Mouse (Mus musculus) MEL (cell line): ENCODE results near the gene Tnrc6c. TPM values are rescaled to one million over a fixed set of nuclear protein-coding genes. Genes with fewer than 3 reads are reported as not detected.

ENCODE experiments used
- DNase-seq: peaks from one replicate; pipeline ENCODE4 v3.0.0; 2011; ENCODE audit warnings: low read depth, low spot score
- H3K27ac ChIP-seq: 2 replicates; pipeline ENCODE4 v1.5.1; 2012; ENCODE audit warnings: low read depth, mild to moderate bottlenecking, control low read depth, low read length, moderate library complexity; ENCODE audit not compliant: control insufficient read depth
- H3K27me3 ChIP-seq, 2 experiments: fragments of 150-350 bp in 1 of 2; sonication (generic) in 1 of 2; 2 replicates each; pipeline ENCODE4 v1.6.1; 2012; ENCODE audit warnings: low read length in 2 of 2, mild to moderate bottlenecking in 2 of 2, improper control_type of control experiment in 1 of 2, moderate library complexity in 1 of 2; ENCODE audit not compliant: insufficient read depth in 2 of 2, control insufficient read depth in 1 of 2
- H3K36me3 ChIP-seq, 2 experiments: 2 replicates each; pipeline ENCODE4 v1.6.1; 2012 to 2014; ENCODE audit warnings: low read length in 2 of 2, improper control_type of control experiment in 1 of 2, inconsistent platforms in 1 of 2, mild to moderate bottlenecking in 1 of 2; ENCODE audit not compliant: insufficient read depth in 2 of 2, control insufficient read depth in 1 of 2
- H3K4me1 ChIP-seq, 2 experiments: fragments of 150-350 bp in 1 of 2; sonication (generic) in 1 of 2; 2 replicates each; pipeline ENCODE4 v1.6.1; 2012; ENCODE audit warnings: low read length in 2 of 2, improper control_type of control experiment in 1 of 2, mild to moderate bottlenecking in 1 of 2; ENCODE audit not compliant: insufficient read depth in 2 of 2, control insufficient read depth in 1 of 2
- H3K4me3 ChIP-seq, 2 experiments: fragments of 150-350 bp in 1 of 2; sonication (generic) in 1 of 2; 2 replicates each; pipeline ENCODE4 v1.5.1; 2012; ENCODE audit warnings: low read depth in 2 of 2, low read length in 2 of 2, mild to moderate bottlenecking in 2 of 2, moderate library complexity in 2 of 2, control low read depth in 1 of 2, improper control_type of control experiment in 1 of 2; ENCODE audit not compliant: control insufficient read depth in 1 of 2, insufficient read depth in 1 of 2
- H3K79me2 ChIP-seq: 2 replicates; pipeline ENCODE4 v1.6.1; 2012; ENCODE audit warnings: mild to moderate bottlenecking, low read length, moderate library complexity; ENCODE audit not compliant: control insufficient read depth, poor library complexity, insufficient read depth
- H3K9ac ChIP-seq: 2 replicates; pipeline ENCODE4 v1.6.1; 2012; ENCODE audit warnings: low read depth, mild to moderate bottlenecking, control low read depth, low read length, moderate library complexity; ENCODE audit not compliant: control insufficient read depth, poor library complexity, severe bottlenecking
- H3K9me3 ChIP-seq: fragments of 150-350 bp; sonication (generic); replicated peaks from 2 replicates; pipeline ENCODE4 v1.6.1; 2012; ENCODE audit warnings: mild to moderate bottlenecking, low read length, improper control_type of control experiment, moderate library complexity; ENCODE audit not compliant: insufficient read depth
- CHD1 ChIP-seq: IDR thresholded peaks from 2 replicates; pipeline ENCODE4 v1.6.1; 2012; ENCODE audit warnings: low read depth, mild to moderate bottlenecking, inconsistent platforms, low read length, improper control_type of control experiment
- CHD2 ChIP-seq: IDR thresholded peaks from 2 replicates; pipeline ENCODE4 v1.6.1; 2011; ENCODE audit warnings: low read length, improper control_type of control experiment
- CTCF ChIP-seq, 3 experiments: IDR thresholded peaks in 2 of 3; conservative IDR thresholded peaks in 1 of 3; 2 replicates each; pipeline ENCODE4 v1.5.1; 2011 to 2012; ENCODE audit warnings: low read length in 3 of 3, low read depth in 2 of 3, mild to moderate bottlenecking in 2 of 3, improper control_type of control experiment in 1 of 3, inconsistent platforms in 1 of 3, mixed read lengths in 1 of 3, moderate library complexity in 1 of 3; ENCODE audit not compliant: control insufficient read depth in 1 of 3, insufficient read depth in 1 of 3, poor library complexity in 1 of 3, severe bottlenecking in 1 of 3
- ELF1 ChIP-seq: IDR thresholded peaks from 2 replicates; pipeline ENCODE4 v1.6.1; 2014; ENCODE audit warnings: low read depth, mild to moderate bottlenecking, inconsistent platforms, low read length, improper control_type of control experiment, moderate library complexity
- EP300 ChIP-seq, 2 experiments: IDR thresholded peaks; 2 replicates each; pipeline ENCODE4 v1.6.1; 2011; ENCODE audit warnings: improper control_type of control experiment in 2 of 2, low read length in 2 of 2, low read depth in 1 of 2, mild to moderate bottlenecking in 1 of 2
- ETS1 ChIP-seq: IDR thresholded peaks from 2 replicates; pipeline ENCODE4 v1.6.1; 2012; ENCODE audit warnings: low read depth, mild to moderate bottlenecking, inconsistent platforms, low read length, improper control_type of control experiment, moderate library complexity
- KAT2A ChIP-seq: conservative IDR thresholded peaks from 2 replicates; pipeline ENCODE4 v1.6.1; 2012; ENCODE audit warnings: low read depth, low read length, improper control_type of control experiment, inconsistent platforms
- MAFK ChIP-seq: IDR thresholded peaks from 2 replicates; pipeline ENCODE4 v1.6.1; 2011; ENCODE audit warnings: low read depth, mild to moderate bottlenecking, low read length, improper control_type of control experiment, borderline replicate concordance
- MEF2A ChIP-seq: IDR thresholded peaks from 2 replicates; pipeline ENCODE4 v1.6.1; 2014; ENCODE audit warnings: low read depth, mild to moderate bottlenecking, inconsistent platforms, low read length, improper control_type of control experiment; ENCODE audit not compliant: poor library complexity, insufficient replicate concordance, severe bottlenecking; ENCODE audit errors: extremely low read depth
- MXI1 ChIP-seq: IDR thresholded peaks from 2 replicates; pipeline ENCODE4 v1.6.1; 2011; ENCODE audit warnings: mild to moderate bottlenecking, low read depth, low read length, improper control_type of control experiment
- POLR2A ChIP-seq, 2 experiments: IDR thresholded peaks; 2 replicates each; pipeline ENCODE4 v1.6.1; 2011 to 2012; ENCODE audit warnings: low read length in 2 of 2, mild to moderate bottlenecking in 2 of 2, control low read depth in 1 of 2, improper control_type of control experiment in 1 of 2, low read depth in 1 of 2, moderate library complexity in 1 of 2; ENCODE audit not compliant: control insufficient read depth in 1 of 2, insufficient read depth in 1 of 2, poor library complexity in 1 of 2
- POLR2AphosphoS2 ChIP-seq: IDR thresholded peaks from 2 replicates; pipeline ENCODE4 v1.6.1; 2011; ENCODE audit warnings: low read length, improper control_type of control experiment
- POLR2AphosphoS5 ChIP-seq: IDR thresholded peaks from 2 replicates; pipeline ENCODE4 v1.6.1; 2012; ENCODE audit warnings: low read depth, borderline replicate concordance, mild to moderate bottlenecking, inconsistent platforms, low read length, moderate library complexity, mixed read lengths
- RAD21 ChIP-seq: IDR thresholded peaks from 2 replicates; pipeline ENCODE4 v1.6.1; 2011; ENCODE audit warnings: mild to moderate bottlenecking, low read depth, low read length, improper control_type of control experiment
- RCOR1 ChIP-seq: IDR thresholded peaks from 2 replicates; pipeline ENCODE4 v1.6.1; 2012; ENCODE audit warnings: low read depth, mild to moderate bottlenecking, inconsistent platforms, low read length, improper control_type of control experiment
- SMC3 ChIP-seq: IDR thresholded peaks from 2 replicates; pipeline ENCODE4 v1.6.1; 2011; ENCODE audit warnings: low read depth, low read length, improper control_type of control experiment
- TBP ChIP-seq: IDR thresholded peaks from 2 replicates; pipeline ENCODE4 v1.8.0; 2011; ENCODE audit warnings: low read depth, low read length, improper control_type of control experiment
- TCF12 ChIP-seq: IDR thresholded peaks from 2 replicates; pipeline ENCODE4 v1.6.1; 2014; ENCODE audit warnings: low read depth, mild to moderate bottlenecking, inconsistent platforms, low read length, improper control_type of control experiment, moderate library complexity
- UBTF ChIP-seq: IDR thresholded peaks from 2 replicates; pipeline ENCODE4 v1.6.1; 2012; ENCODE audit warnings: low read depth, mild to moderate bottlenecking, inconsistent platforms, low read length, improper control_type of control experiment, moderate library complexity, borderline replicate concordance; ENCODE audit not compliant: insufficient read depth
- USF1 ChIP-seq: IDR thresholded peaks from 2 replicates; pipeline ENCODE4 v1.6.1; 2014; ENCODE audit warnings: low read depth, mild to moderate bottlenecking, inconsistent platforms, low read length, improper control_type of control experiment, moderate library complexity
- USF2 ChIP-seq, 2 experiments: IDR thresholded peaks; 2 replicates each; pipeline ENCODE4 v1.6.1; 2011 to 2012; ENCODE audit warnings: improper control_type of control experiment in 2 of 2, low read length in 2 of 2, borderline replicate concordance in 1 of 2, inconsistent platforms in 1 of 2, low read depth in 1 of 2, mild to moderate bottlenecking in 1 of 2; ENCODE audit not compliant: insufficient read depth in 1 of 2
- ZC3H11A ChIP-seq: IDR thresholded peaks from 2 replicates; pipeline ENCODE4 v1.6.1; 2012; ENCODE audit warnings: low read depth, mild to moderate bottlenecking, inconsistent platforms, low read length, improper control_type of control experiment
- ZKSCAN1 ChIP-seq: IDR thresholded peaks from 2 replicates; pipeline ENCODE4 v1.6.1; 2012; ENCODE audit warnings: low read depth, mild to moderate bottlenecking, inconsistent platforms, low read length, improper control_type of control experiment, moderate library complexity
- ZMIZ1 ChIP-seq: IDR thresholded peaks from 2 replicates; pipeline ENCODE4 v1.6.1; 2012; ENCODE audit warnings: low read depth, mild to moderate bottlenecking, inconsistent platforms, low read length, improper control_type of control experiment, moderate library complexity
- polyA plus RNA-seq, 2 experiments: library from polyadenylated mRNA; stranded (reverse) in 1 of 2; unstranded in 1 of 2; fragments of >175 nt in 1 of 2; fragments of >200 nt in 1 of 2; gene quantifications; 2 replicates each; pipeline versions ENCODE4 v1.2.1 to v1.2.4; 2012; ENCODE audit warnings: low replicate concordance in 2 of 2, low read depth in 1 of 2; ENCODE audit not compliant: insufficient read length in 2 of 2, insufficient read depth in 1 of 2, missing spikeins in 1 of 2
- total RNA-seq: library from RNA; depleted of rRNA; stranded (reverse); fragments of 300-350 nt; gene quantifications from 2 replicates; pipeline ENCODE4 v1.2.3, GENCODE M21; 2012

The Tnrc6c gene
- total and polyA plus RNA-seq, 3 experiments, result 16.0 to 19.1 TPM; not detected in 1

DNA sequence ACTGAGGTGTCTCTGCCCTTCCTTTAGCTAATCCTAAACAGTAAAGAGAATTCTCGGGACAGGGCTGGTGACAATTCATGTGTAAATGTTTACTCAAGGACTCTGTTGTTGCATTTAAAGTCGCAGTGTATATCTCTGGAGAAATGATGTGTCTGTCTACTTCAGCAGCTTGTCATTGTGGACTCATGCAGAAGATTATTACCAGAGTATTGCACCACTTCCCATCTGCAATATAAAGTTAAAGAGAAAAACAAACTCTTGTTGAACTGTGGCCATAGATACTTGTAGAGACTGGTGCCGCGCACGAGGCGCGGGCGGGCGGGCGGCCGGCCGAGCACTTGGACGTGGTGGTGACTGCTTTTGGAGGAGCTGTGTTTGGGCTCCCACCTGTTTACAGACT lies 107.7 kb downstream of the Tnrc6c start:
- Histone ChIP-seq H3K9me3 (no peaks in the 10 kb centered on the region), H3K79me2 (no peaks in the 10 kb centered on the region), H3K27ac (no peak overlapping the region), H3K36me3 (no peaks in the 10 kb centered on the region; a peak in 1 of 4 replicates), H3K27me3 (no peaks in the 10 kb centered on the region), H3K4me3 (no peak overlapping the region), H3K4me1 (no peaks in the 10 kb centered on the region), H3K9ac (no peak overlapping the region)
- TF ChIP-seq ELF1 (no peak), EP300 (IDR thresholded peaks at IDR 0.05; ENCODE audit: low read depth in 1 of 2, low read length in 2 of 2) (no peak), ETS1 (no peak), MAFK (no peak), ZMIZ1 (no peak), POLR2AphosphoS2 (no peak), CHD1 (no peak), USF2 (IDR thresholded peaks at IDR 0.05; ENCODE audit: borderline replicate concordance in 1 of 2, insufficient read depth in 1 of 2, low read depth in 1 of 2, low read length in 2 of 2) (no peak), ZC3H11A (no peak), CTCF (IDR thresholded peaks at IDR 0.05 in 2 of 3, conservative IDR thresholded peaks at IDR 0.05 in 1 of 3; ENCODE audit: control insufficient read depth in 1 of 3, insufficient read depth in 1 of 3, low read depth in 2 of 3, low read length in 3 of 3, poor library complexity in 1 of 3, severe bottlenecking in 1 of 3) (no peak), TBP (no peak), CHD2 (no peak), SMC3 (no peak), POLR2A (IDR thresholded peaks at IDR 0.05; ENCODE audit: control insufficient read depth in 1 of 2, insufficient read depth in 1 of 2, low read depth in 1 of 2, low read length in 2 of 2, poor library complexity in 1 of 2) (no peak), UBTF (no peak), MEF2A (no peak), KAT2A (no peak)
- no peak for DNase-seq

- no peak overlapping the region for H3K4me3 ChIP-seq
- no peaks in the 10 kb centered on the region for H3K9me3 ChIP-seq
- no peak overlapping the region for H3K9ac ChIP-seq
- H3K27ac ChIP-seq, result no peak overlapping the region
- TF ChIP-seq TBP (no peak), RCOR1 (no peak), USF1 (no peak), RAD21 (no peak), TCF12 (no peak), MXI1 (no peak), POLR2AphosphoS5 (no peak), ETS1 (no peak), SMC3 (no peak), CHD2 (no peak), POLR2AphosphoS2 (no peak), ZKSCAN1 (no peak)
- H3K79me2 ChIP-seq, result no peaks in the 10 kb centered on the region
- H3K27me3 ChIP-seq, result no peaks in the 10 kb centered on the region
- H3K4me1 ChIP-seq, result no peaks in the 10 kb centered on the region
- no peaks in the 10 kb centered on the region for H3K36me3 ChIP-seq
- no peak for DNase-seq
Observed at GRCm38 (mm10) chr11:117762246-117762645, 108.2 kb downstream of the Tnrc6c start.
